Mouse (Mus musculus) lung, adult 2 months (tissue): ENCODE measurements around the gene Igsf11. TPM values are rescaled to one million over a fixed set of nuclear protein-coding genes. Genes with fewer than 3 reads are reported as not detected.

Source experiments
- DNase-seq: peaks from one replicate; pipeline ENCODE4 v3.0.0; 2022
- H3K4me1 ChIP-seq: fragments of 200-500 bp; 2 replicates; pipeline ENCODE4 v1.6.1; 2011; ENCODE audit warnings: low read length; ENCODE audit not compliant: control insufficient read depth, insufficient read depth
- H3K4me3 ChIP-seq: fragments of 200-500 bp; replicated peaks from 2 replicates; pipeline ENCODE3; 2011; ENCODE audit warnings: low read depth, mild to moderate bottlenecking, control low read depth, low read length; ENCODE audit errors: extremely low read depth
- CTCF ChIP-seq: fragments of 200-500 bp; IDR thresholded peaks from 2 replicates; pipeline ENCODE4 v1.5.1; 2011; ENCODE audit warnings: mild to moderate bottlenecking, low read length, control low read depth; ENCODE audit not compliant: insufficient read depth
- POLR2A ChIP-seq: fragments of 200-500 bp; IDR thresholded peaks from 2 replicates; pipeline ENCODE4 v1.6.1; 2011; ENCODE audit warnings: low read depth, mild to moderate bottlenecking, control low read depth, low read length, borderline replicate concordance; ENCODE audit errors: extremely low read depth
- WGBS: fragments of 180-500 bp; shearing (Covaris S2); methylation state at CpG from one replicate; pipeline ENCODE4 v1.1.7; 2018; 5-methylcytosine and 5-hydroxymethylcytosine counted together
- polyA plus RNA-seq: library from polyadenylated mRNA; depleted of rRNA; stranded (reverse); fragments of >200 nt; gene quantifications from 2 replicates; pipeline ENCODE4 v1.2.3, GENCODE M21; 2012; rRNA removed

The Igsf11 gene
- polyA plus RNA-seq, 1 experiment = 1.3 TPM

- no peak for DNase-seq
- TF ChIP-seq POLR2A (no peak), CTCF (0 out of 2 replicates have a peak, but pooled peaks have one; percentile 18)
- 19% methylated on average over 6 of the region's 6 CpGs for WGBS
- Histone ChIP-seq H3K4me3 (no peak overlapping the region), H3K4me1 (no peaks in the 10 kb centered on the region)
Measured at GRCm38 (mm10) chr16:39056061-39056460, 163.6 kb downstream of the Igsf11 start.

- 34% methylated on average over 12 of the region's 12 CpGs for WGBS
- no peak overlapping the region for H3K4me3 ChIP-seq
- H3K4me1 ChIP-seq = no peaks in the 10 kb centered on the region
- DNase-seq = no peak
- no peak for TF ChIP-seq POLR2A
- TF ChIP-seq CTCF = no peak
Measured at GRCm38 (mm10) chr16:39056961-39057360, 164.5 kb downstream of the Igsf11 start.

- no peak for DNase-seq
- no peak overlapping the region for H3K4me3 ChIP-seq
- 85% methylated on average over 2 of the region's 2 CpGs for WGBS
- H3K4me1 ChIP-seq = no peaks in the 10 kb centered on the region
- no peak for TF ChIP-seq CTCF
- TF ChIP-seq POLR2A = no peak
Measured at GRCm38 (mm10) chr16:39058869-39059268, 166.4 kb downstream of the Igsf11 start.

GRCm38 (mm10) chr16:39062596-39062995, 170.1 kb downstream of the Igsf11 start:
- Histone ChIP-seq H3K4me3 (no peak overlapping the region), H3K4me1 (no peaks in the 10 kb centered on the region)
- TF ChIP-seq CTCF = no peak
- no peak for TF ChIP-seq POLR2A
- DNase-seq = no peak
- WGBS = 30% methylated on average over 5 of the region's 5 CpGs

- TF ChIP-seq CTCF = no peak
- no peak for TF ChIP-seq POLR2A
- Histone ChIP-seq H3K4me1 (no peaks in the 10 kb centered on the region), H3K4me3 (no peak overlapping the region)
- WGBS = 33% methylated on average over 5 of the region's 5 CpGs
- no peak for DNase-seq
Measured at GRCm38 (mm10) chr16:39065576-39065975, 173.1 kb downstream of the Igsf11 start.

- no peak for TF ChIP-seq CTCF
- no peak for TF ChIP-seq POLR2A
- DNase-seq = no peak
- H3K4me3 ChIP-seq = no peak overlapping the region
- H3K4me1 ChIP-seq = no peaks in the 10 kb centered on the region
- 66% methylated on average over 3 of the region's 3 CpGs for WGBS
Measured at GRCm38 (mm10) chr16:39071431-39071830, 179.0 kb downstream of the Igsf11 start.

Other genes with a start within 250 kb of the Igsf11 start
- gene Arhgap31, start 179.4 kb upstream of the Igsf11 start, polyA plus RNA-seq = 43.9 and 46.8 TPM in 2 replicates
- gene B4galt4, start 150.4 kb upstream of the Igsf11 start, polyA plus RNA-seq = 18.0 and 21.4 TPM in 2 replicates
- 36.4 and 68.1 TPM in 2 replicates for gene Upk1b, start 92.3 kb upstream of the Igsf11 start, polyA plus RNA-seq
- gene 4930435E12Rik, start 63.9 kb upstream of the Igsf11 start, polyA plus RNA-seq = not detected in 2 replicates